Mouse (Mus musculus): ENCODE results near the gene Rab4a.

The Rab4a gene

GRCm38 (mm10) chr8:123813173-123813891 is 7.5 kb downstream of the Rab4a start:
- peak; percentile 94 for DNase-seq (ENCODE audit: low read depth, low spot score)

- no peak for DNase-seq (ENCODE audit: low read depth, low spot score)
Observed at GRCm38 (mm10) chr8:123813892-123814266, 8.1 kb downstream of the Rab4a start.

DNA sequence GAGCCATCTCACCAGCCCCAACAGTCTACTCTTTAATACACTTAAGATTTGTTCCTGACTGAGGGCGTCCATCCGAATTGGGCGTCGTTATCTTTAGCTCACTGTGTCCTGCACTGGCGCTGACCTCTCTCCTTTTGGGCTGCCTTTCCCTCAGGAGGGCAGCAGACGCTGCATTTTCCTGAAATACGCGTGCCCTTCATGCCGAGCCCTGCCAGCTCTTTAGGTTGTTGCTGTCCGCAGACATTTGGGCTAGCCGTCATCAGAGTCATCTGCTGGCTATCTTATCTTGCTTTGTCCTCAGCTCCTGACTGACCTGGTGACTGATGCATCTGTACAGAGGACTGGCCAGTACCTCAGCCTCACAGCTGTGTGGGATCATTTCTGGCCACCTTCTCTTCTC is 9.5 kb downstream of the Rab4a start:
- DNase-seq (ENCODE audit: low read depth, low spot score): no peak

- DNase-seq (ENCODE audit: low read depth, low spot score): peak; percentile 82
Observed at GRCm38 (mm10) chr8:123816939-123817338, 11.2 kb downstream of the Rab4a start.

- no peak for DNase-seq (ENCODE audit: low read depth, low spot score)
Observed at GRCm38 (mm10) chr8:123817747-123818146, 12.0 kb downstream of the Rab4a start.

- no peak for DNase-seq (ENCODE audit: low read depth, low spot score)
Observed at GRCm38 (mm10) chr8:123819683-123820610, 14.2 kb downstream of the Rab4a start.

- DNase-seq (ENCODE audit: low read depth, low spot score): no peak
Observed at GRCm38 (mm10) chr8:123820780-123821179, 15.0 kb downstream of the Rab4a start.

DNA sequence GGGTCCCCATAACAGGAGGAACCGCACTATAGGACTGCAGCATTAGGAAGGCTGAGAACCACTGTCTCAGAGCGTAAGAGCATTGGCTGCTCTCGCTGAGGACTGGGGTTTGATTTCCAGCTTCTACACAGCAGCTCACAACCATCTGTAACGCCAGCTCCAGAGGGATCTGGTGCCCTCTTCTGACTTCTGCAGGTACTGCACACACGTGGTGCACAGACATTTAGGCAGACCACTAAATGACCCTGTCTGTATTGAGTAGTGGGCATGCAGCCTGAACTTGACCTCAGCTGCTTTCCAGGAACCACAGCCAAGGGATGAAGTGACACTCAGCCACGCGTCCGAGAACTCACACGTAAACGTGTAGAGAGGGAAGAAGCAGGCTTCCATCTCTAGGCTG is 17.3 kb downstream of the Rab4a start:
- no peak for DNase-seq (ENCODE audit: low read depth, low spot score)

DNA sequence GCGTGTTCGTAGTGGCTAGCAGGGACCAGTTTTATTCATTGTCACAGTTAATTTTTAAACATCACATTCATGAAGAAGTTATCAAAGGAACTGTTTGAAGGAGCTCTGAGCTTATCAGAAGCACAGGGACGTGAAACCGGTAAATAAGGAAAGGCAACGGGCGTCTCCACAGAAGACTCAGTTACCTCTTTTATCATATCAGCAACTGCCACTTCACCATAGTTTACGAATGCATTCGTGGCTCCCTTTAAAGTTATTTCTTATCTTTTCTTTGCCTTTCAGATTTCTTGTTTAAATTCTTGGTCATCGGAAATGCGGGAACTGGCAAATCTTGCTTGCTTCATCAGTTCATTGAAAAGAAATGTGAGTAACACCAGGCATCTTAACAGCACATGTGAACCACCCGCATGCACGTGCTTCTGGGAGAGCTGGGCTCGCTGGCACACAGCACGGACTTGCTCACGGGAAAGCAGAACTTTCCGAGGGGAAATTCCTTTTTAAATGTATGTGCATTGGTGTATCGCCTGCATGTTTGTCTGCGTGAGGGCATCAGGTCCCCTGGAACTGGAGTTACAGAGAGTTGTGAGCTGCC is 17.8 kb downstream of the Rab4a start:
- no peak for DNase-seq (ENCODE audit: low read depth, low spot score)

- DNase-seq (ENCODE audit: low read depth, low spot score): peak; percentile 88
Observed at GRCm38 (mm10) chr8:123826001-123826400, 20.2 kb downstream of the Rab4a start.

DNA sequence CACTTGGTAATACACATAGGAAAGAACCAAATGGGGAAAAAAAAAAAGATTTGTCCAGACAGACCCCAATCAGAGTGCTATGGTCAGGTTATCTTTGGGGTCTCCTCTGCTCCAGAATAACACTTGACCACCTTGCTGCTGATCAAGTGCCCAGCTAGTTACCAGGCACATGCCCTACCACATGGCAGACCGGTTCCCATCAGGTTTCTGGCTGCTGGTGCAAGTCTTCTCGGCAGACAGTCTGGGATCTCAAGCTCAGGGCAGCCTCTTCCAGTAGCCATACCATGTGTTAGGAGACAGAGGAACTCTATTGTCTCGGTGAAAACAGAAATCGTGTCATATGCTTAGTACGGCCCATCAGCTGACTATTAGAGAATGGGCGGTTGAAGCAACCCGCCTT is 21.0 kb downstream of the Rab4a start:
- peak; percentile 85 for DNase-seq (ENCODE audit: low read depth, low spot score)

GRCm38 (mm10) chr8:123827523-123827922 is 21.7 kb downstream of the Rab4a start:
- peak; percentile 80 for DNase-seq (ENCODE audit: low read depth, low spot score)

- DNase-seq (ENCODE audit: low read depth, low spot score): peak; percentile 62
Observed at GRCm38 (mm10) chr8:123832757-123833156, 27.0 kb downstream of the Rab4a start.

- peak; percentile 93 for DNase-seq (ENCODE audit: low read depth, low spot score)
Observed at GRCm38 (mm10) chr8:123835451-123835850, 29.7 kb downstream of the Rab4a start.

DNA sequence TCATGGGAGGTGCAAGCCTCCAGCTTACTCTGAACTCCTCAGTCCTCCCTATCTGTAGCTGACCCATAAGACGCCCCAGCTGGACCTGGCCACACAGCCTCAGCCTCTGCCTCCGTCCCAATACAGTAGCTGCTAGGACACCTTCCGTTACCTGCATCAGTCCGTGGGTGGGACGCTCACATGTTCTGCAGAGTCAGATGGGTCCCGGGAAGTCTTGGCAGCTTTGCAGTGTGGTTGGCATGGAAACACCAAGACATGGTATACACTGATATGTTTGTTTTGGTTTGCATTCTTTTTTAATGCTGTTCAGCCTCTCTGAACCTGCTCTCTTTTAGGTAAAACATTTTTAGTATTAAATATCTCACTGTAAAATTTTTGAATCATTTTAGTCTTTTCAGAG is 30.6 kb downstream of the Rab4a start:
- peak; percentile 72 for DNase-seq (ENCODE audit: low read depth, low spot score)

GRCm38 (mm10) chr8:123838496-123838895 is 32.7 kb downstream of the Rab4a start:
- no peak for DNase-seq (ENCODE audit: low read depth, low spot score)

- DNase-seq (ENCODE audit: low read depth, low spot score): peak; percentile 93
Observed at GRCm38 (mm10) chr8:123840578-123841345, 35.0 kb downstream of the Rab4a start.

GRCm38 (mm10) chr8:123842086-123842485 is 36.3 kb downstream of the Rab4a start:
- DNase-seq (ENCODE audit: low read depth, low spot score): no peak

GRCm38 (mm10) chr8:123844341-123844740 is 38.6 kb downstream of the Rab4a start:
- DNase-seq (ENCODE audit: low read depth, low spot score): peak; percentile 54

DNA sequence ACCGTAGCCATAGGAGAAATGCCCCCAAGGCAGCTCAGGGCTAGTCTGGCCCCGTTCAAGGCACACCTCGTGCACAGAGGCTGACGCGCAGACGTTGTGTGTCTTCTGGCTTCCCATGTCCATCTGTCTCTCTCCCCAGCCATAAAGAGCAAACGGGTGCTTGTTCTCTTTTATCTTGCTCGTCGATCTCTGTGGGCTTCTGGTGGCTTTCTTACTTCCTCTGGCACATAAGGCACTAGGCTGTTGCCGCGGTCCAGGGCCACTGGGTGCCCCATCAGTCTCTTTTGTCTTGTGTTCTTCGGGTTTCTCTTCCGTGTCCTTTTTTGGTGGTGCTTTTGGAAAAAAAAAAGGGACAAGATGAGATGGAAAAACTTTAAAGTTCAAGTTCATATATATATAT is 39.3 kb downstream of the Rab4a start:
- DNase-seq (ENCODE audit: low read depth, low spot score): no peak

- peak; percentile 75 for DNase-seq (ENCODE audit: low read depth, low spot score)
Observed at GRCm38 (mm10) chr8:123845991-123846390, 40.2 kb downstream of the Rab4a start.

- peak; percentile 93 for DNase-seq (ENCODE audit: low read depth, low spot score)
Observed at GRCm38 (mm10) chr8:123846509-123846908, 40.7 kb downstream of the Rab4a start.
